Mouse (Mus musculus) E14TG2a.4 (cell line): ENCODE data around the gene Abhd18.
"Not testable (repeated sequence)": the region's sequence is repeated elsewhere in the genome, so short reads cannot be mapped to it uniquely, and the experiment has no call there.

ENCODE experiments used
- H3K27me3 ChIP-seq: 2 replicates; pipeline ENCODE4 v1.6.1; 2014; ENCODE audit warnings: low read length, control low read depth; ENCODE audit not compliant: insufficient read depth
- H3K36me3 ChIP-seq: 2 replicates; pipeline ENCODE4 v1.6.1; 2014; ENCODE audit warnings: low read length, control low read depth; ENCODE audit not compliant: insufficient read depth
- H3K4me1 ChIP-seq: replicated peaks from 2 replicates; pipeline ENCODE4 v1.6.1; 2014; ENCODE audit warnings: low read depth, low read length, control low read depth
- H3K4me3 ChIP-seq: replicated peaks from 2 replicates; pipeline ENCODE4 v1.5.1; 2014; ENCODE audit warnings: mild to moderate bottlenecking, low read length
- H3K9me3 ChIP-seq: 2 replicates; pipeline ENCODE4 v1.6.1; 2014; ENCODE audit warnings: low read length, control low read depth
- CTCF ChIP-seq: conservative IDR thresholded peaks from 2 replicates; pipeline ENCODE4 v1.5.1; 2014; ENCODE audit warnings: low read length
- NANOG ChIP-seq: IDR thresholded peaks from 2 replicates; pipeline ENCODE4 v1.6.1; 2014; ENCODE audit warnings: borderline replicate concordance, low read length, mixed read lengths
- POU5F1 ChIP-seq: IDR thresholded peaks from 2 replicates; pipeline ENCODE4 v1.6.1; 2014; ENCODE audit warnings: low read length, borderline replicate concordance

Gene Abhd18

DNA sequence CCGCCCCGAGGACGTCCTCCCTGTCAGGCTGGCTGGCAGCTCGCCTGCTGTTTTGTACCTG is at the start of gene Abhd18:
Abhd18 (plus strand) TSS at position 14 of the 61 bp plus-strand sequence.
- H3K4me1 ChIP-seq, H3K27me3 ChIP-seq, H3K9me3 ChIP-seq, H3K36me3 ChIP-seq: not testable (repeated sequence)
- peak within 1 kb of the TSS; percentile 81 for H3K4me3 ChIP-seq

DNA sequence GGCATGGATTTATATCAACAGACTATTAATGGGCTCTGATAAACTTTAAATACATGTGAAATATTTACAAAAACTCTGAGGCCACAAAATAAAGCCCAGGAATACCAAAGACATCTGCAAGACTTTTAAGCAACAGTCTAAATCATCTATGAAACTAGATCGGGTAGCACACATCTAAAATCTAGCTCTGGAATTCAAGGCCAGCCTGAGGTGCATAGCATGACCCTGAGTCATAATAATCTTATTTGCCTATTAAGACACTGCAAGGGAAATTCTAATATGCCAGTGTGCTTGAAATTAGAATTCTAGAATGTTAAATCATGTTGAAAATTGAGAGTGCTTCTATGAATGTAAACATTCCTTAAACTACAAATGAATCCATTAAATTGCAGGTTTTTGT is 48.7 kb upstream of the Abhd18 start:
- peaks cover 24% of the 10 kb centered on the region for H3K4me1 ChIP-seq
- H3K4me3 ChIP-seq: no peak overlapping the region
- H3K9me3 ChIP-seq: no peaks in the 10 kb centered on the region
- H3K27me3 ChIP-seq: no peaks in the 10 kb centered on the region
- H3K36me3 ChIP-seq: peaks cover 20% of the 10 kb centered on the region
- TF ChIP-seq NANOG (no peak), POU5F1 (no peak), CTCF (no peak)

DNA sequence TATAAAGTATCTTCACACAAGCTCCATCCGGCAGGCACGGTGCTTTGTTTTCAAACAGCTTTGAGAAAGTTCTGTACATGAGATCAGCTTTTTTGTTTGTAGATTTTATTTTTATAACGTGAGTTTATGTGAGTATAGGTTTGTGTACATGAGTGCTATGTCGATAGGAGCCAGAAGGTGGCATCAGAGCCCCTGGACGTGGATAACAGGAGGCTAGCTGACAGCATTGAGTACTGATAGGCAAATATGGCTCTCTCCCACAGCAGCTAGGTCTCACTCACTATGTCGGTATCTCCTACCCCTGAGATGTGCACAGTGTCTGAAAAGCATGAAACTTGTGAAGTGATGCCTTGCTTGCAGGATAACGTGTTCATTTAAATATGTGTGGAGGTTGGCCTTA is 48.3 kb upstream of the Abhd18 start:
- Histone ChIP-seq H3K27me3 (no peaks in the 10 kb centered on the region), H3K4me1 (peaks cover 24% of the 10 kb centered on the region), H3K36me3 (peaks cover 23% of the 10 kb centered on the region), H3K4me3 (no peak overlapping the region; the same call in 1 of the 2 replicates), H3K9me3 (no peaks in the 10 kb centered on the region)
- no peak for TF ChIP-seq NANOG
- peak; percentile 60 for TF ChIP-seq CTCF

- Histone ChIP-seq H3K27me3 (no peaks in the 10 kb centered on the region), H3K36me3 (peaks cover 31% of the 10 kb centered on the region), H3K4me1 (peaks cover 24% of the 10 kb centered on the region), H3K4me3 (peak within 1 kb of the TSS; percentile 96), H3K9me3 (no peaks in the 10 kb centered on the region)
- no peak for TF ChIP-seq CTCF
- no peak for TF ChIP-seq NANOG
- TF ChIP-seq POU5F1: no peak
Observed at GRCm38 (mm10) chr3:40799530-40800372, 47.0 kb upstream of the Abhd18 start, which contains the start of gene Plk4. Gene Plk4, plus strand, starts transcription at chr3:40800019.

GRCm38 (mm10) chr3:40800373-40800823 is 46.4 kb upstream of the Abhd18 start:
- peaks cover 38% of the 10 kb centered on the region for H3K36me3 ChIP-seq
- peak overlapping the region; percentile 96 for H3K4me3 ChIP-seq
- no peaks in the 10 kb centered on the region for H3K27me3 ChIP-seq
- H3K9me3 ChIP-seq: no peaks in the 10 kb centered on the region
- peaks cover 26% of the 10 kb centered on the region for H3K4me1 ChIP-seq
- TF ChIP-seq CTCF (no peak), POU5F1 (no peak), NANOG (no peak)

GRCm38 (mm10) chr3:40806871-40807270 is 39.9 kb upstream of the Abhd18 start:
- no peaks in the 10 kb centered on the region for H3K27me3 ChIP-seq
- TF ChIP-seq POU5F1 (no peak), CTCF (no peak), NANOG (no peak)
- no peaks in the 10 kb centered on the region for H3K9me3 ChIP-seq
- H3K4me1 ChIP-seq: peaks cover 34% of the 10 kb centered on the region
- H3K4me3 ChIP-seq: no peak overlapping the region
- peaks cover 82% of the 10 kb centered on the region for H3K36me3 ChIP-seq

DNA sequence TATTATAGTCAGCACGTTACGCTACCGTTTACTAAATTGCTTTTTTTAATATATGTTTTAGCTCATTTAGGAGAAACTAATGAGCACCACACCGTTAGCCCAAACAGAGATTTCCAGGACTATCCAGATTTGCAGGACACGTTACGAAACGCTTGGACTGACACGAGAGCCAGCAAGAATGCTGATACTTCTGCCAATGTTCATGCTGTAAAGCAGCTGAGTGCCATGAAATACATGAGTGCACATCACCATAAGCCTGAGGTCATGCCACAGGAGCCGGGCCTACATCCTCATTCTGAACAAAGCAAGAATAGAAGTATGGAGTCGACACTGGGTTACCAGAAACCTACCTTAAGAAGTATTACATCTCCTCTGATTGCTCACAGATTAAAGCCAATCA is 38.1 kb upstream of the Abhd18 start:
- peaks cover 84% of the 10 kb centered on the region for H3K36me3 ChIP-seq
- H3K9me3 ChIP-seq: no peaks in the 10 kb centered on the region
- no peaks in the 10 kb centered on the region for H3K27me3 ChIP-seq
- TF ChIP-seq NANOG (no peak), CTCF (no peak), POU5F1 (no peak)
- peaks cover 33% of the 10 kb centered on the region for H3K4me1 ChIP-seq
- H3K4me3 ChIP-seq: no peak overlapping the region

- H3K9me3 ChIP-seq: no peaks in the 10 kb centered on the region
- no peak overlapping the region for H3K4me3 ChIP-seq
- no peak for TF ChIP-seq POU5F1
- no peak for TF ChIP-seq CTCF
- no peak for TF ChIP-seq NANOG
- H3K36me3 ChIP-seq: peaks cover 88% of the 10 kb centered on the region
- H3K27me3 ChIP-seq: no peaks in the 10 kb centered on the region
- H3K4me1 ChIP-seq: peaks cover 33% of the 10 kb centered on the region
Observed at GRCm38 (mm10) chr3:40809894-40810293, 36.9 kb upstream of the Abhd18 start.

GRCm38 (mm10) chr3:40813275-40813674 is 33.5 kb upstream of the Abhd18 start:
- H3K4me1 ChIP-seq: peaks cover 15% of the 10 kb centered on the region
- TF ChIP-seq CTCF (no peak), POU5F1 (no peak), NANOG (no peak)
- H3K9me3 ChIP-seq: no peaks in the 10 kb centered on the region
- no peak overlapping the region for H3K4me3 ChIP-seq
- no peaks in the 10 kb centered on the region for H3K27me3 ChIP-seq
- H3K36me3 ChIP-seq: peaks cover 87% of the 10 kb centered on the region

DNA sequence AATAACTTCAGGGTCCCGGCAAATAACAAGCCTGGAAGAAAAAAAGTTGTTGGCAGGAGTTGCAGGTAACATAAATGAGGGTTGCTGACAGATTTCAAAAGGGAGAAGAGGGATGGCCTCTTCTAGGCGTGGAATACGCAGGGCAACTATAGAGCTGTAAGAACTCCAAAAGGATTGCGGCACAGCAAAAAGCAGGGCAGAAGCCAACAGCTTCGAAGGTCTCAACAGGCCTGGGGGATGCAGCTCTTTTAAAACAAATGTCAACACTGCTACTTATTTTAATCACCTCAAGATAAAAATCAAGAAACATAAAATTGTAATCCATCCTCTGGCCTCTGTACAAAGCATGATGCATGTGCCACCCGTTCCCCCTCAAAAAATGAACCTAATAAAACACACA is 1.2 kb upstream of the Abhd18 start:
- H3K36me3 ChIP-seq, H3K9me3 ChIP-seq, H3K4me1 ChIP-seq, H3K27me3 ChIP-seq: not testable (repeated sequence)
- peak overlapping the region; percentile 81 for H3K4me3 ChIP-seq
